Mouse (Mus musculus): ENCODE results near the gene Fgfr2.
A peak's percentile ranks its signal among the peaks of the same experiment; 100 is the strongest.
"Not testable (repeated sequence)": the region's sequence is repeated elsewhere in the genome, so short reads cannot be mapped to it uniquely, and the experiment has no call there.

The Fgfr2 gene

GRCm38 (mm10) chr7:133121080-133121607 is 2.0 kb downstream of the Fgfr2 start:
- DNase-seq (ENCODE audit: inconsistent age in 2 of 2, low spot score in 1 of 2): peak in 1 of 2 experiments; percentile 46

- DNase-seq (ENCODE audit: inconsistent age in 2 of 2, low spot score in 1 of 2): peak in 1 of 2 experiments; percentile 59
Measured at GRCm38 (mm10) chr7:133120221-133120751, 2.9 kb downstream of the Fgfr2 start.

- peak in 1 of 2 experiments; percentile 34 for DNase-seq (ENCODE audit: inconsistent age in 2 of 2, low spot score in 1 of 2)
Measured at GRCm38 (mm10) chr7:133117815-133118214, 5.3 kb downstream of the Fgfr2 start.

GRCm38 (mm10) chr7:133116542-133116941 is 6.6 kb downstream of the Fgfr2 start:
- peak in 1 of 2 experiments; percentile 36 for DNase-seq (ENCODE audit: inconsistent age in 2 of 2, low spot score in 1 of 2)

GRCm38 (mm10) chr7:133115886-133116285 is 7.3 kb downstream of the Fgfr2 start:
- DNase-seq (ENCODE audit: inconsistent age in 2 of 2, low spot score in 1 of 2): peak; percentile 30 to 73

DNA sequence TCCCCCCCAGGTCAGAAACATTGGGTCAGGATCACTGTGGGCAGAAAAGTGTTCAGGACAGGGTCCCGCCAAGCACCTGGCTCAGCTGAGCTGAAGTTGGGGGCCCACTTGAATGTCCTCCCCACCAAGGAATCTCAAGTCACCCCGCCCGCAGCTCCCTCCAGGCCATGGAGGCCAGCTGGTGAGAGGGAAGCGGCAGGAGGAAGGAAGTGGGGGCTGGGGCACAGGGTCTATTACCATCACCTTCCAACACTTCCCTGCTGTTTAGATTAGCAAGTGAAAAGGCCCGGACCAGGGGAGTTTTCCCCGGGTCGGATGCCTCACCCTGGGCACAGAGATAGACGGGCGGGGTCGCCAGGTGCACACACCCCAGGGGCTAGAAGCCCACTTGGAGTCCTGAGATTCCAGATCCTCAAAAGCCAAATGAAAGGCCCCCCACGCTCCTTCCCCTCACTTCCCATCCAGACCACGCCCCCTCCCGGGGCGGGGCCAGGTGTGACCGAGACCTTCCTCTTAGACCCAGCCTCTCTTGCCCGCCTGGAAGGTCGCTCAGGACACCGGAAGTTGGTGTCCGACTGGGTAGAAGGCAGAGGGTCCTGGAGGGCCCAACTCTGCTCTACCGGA is 8.2 kb downstream of the Fgfr2 start:
- DNase-seq (ENCODE audit: inconsistent age in 2 of 2, low spot score in 1 of 2): peak; percentile 33 to 56

DNA sequence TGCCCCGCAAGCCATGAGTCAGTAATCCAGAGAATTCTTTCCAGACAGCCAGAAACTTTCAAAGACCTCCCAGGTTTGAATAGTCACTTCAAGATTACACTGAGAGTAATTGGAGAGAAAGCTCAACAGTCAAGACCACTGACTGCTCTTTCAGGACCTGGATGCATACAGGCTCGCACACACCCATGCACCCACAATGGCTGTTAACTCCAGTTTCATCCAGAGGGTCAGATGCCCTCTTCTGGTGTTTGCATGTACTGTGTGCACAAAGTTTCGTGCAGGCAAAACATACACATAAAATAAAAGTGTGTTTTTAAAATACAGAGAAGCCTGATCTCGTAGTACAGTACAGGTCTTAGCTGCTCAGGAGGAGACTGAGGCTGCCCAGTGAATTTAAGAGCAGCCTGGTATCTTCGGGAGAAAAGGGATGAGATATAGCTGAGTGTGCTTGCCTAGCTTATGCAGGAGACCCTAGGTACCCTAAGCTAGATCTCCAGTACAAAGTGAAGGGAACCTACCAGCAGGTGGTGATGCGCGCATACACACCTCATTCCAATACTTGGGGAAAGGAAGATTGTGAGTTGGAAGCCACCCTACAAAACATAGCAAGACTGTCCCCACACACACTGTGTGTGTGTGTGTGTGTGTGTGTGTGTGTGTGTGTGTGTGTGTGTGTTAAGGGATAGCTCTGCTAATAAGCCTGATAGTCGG is 9.8 kb downstream of the Fgfr2 start:
- peak in 1 of 2 experiments; percentile 28 for DNase-seq (ENCODE audit: inconsistent age in 2 of 2, low spot score in 1 of 2)

DNA sequence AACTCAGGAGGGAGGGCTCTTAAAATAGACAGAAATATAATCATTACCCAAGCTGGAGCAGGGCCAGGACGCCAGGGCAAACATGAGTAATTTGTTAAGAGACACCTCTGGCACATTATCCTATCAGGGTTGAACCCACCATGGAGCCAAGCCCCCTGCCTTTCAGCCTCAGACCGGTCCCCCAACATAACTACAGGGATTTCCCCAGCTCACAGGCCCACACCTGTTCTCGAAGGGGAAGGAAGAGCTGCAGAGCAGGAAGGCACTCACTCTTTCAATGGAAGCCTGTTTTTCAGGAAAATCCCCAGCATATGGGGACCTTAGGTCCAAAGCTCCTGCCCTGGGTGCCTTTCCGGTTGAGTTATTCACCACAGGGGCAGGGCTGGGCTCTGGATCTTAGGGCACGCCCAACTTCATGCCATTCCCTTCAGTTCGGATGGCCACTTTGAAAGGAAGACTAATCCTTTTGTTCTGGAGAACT is 10.8 kb downstream of the Fgfr2 start:
- DNase-seq (ENCODE audit: inconsistent age in 2 of 2, low spot score in 1 of 2): no peak

DNA sequence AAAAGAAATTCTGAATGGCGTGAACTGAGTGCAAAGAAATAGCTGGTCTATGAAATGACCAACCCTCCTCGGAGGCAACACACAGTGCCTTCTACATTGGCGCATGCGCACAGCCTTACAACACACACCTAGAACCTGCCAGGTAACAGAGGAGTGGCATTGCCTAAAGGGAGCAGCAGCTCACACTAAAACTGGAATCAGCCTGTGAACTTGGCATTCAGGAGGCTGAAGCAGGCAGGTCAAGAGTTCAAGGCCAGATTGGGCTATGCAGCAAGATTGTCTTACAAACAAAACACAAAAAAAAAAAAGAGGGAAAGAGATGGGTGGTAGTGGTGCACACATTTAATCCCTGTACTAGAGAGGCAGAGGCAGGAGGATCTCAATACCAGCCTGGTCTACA is 13.7 kb downstream of the Fgfr2 start:
- DNase-seq (ENCODE audit: inconsistent age in 2 of 2, low spot score in 1 of 2): peak in 1 of 2 experiments; percentile 62

DNA sequence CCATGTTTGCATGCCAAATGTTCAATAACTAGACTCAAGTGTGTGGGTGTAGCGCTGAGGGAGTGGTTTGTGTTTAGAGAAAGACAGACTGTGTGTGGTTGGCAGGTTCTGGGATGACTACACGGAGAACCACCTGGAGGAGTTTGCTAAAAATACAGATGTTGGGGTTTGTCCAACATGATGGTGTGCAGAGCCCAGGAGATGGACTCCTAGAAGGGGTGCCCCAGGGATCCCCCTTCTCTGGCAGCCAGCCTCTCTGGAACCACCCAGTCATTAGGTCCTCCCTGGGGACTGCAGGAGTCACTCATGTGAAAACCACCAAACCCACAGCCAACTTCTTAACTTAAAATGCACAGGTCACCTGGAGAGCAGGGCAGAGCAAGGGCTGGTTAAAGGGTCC is 14.5 kb downstream of the Fgfr2 start:
- DNase-seq (ENCODE audit: inconsistent age in 2 of 2, low spot score in 1 of 2): no peak

- DNase-seq (ENCODE audit: inconsistent age in 2 of 2, low spot score in 1 of 2): no peak
Measured at GRCm38 (mm10) chr7:133102578-133102977, 20.6 kb downstream of the Fgfr2 start.

DNA sequence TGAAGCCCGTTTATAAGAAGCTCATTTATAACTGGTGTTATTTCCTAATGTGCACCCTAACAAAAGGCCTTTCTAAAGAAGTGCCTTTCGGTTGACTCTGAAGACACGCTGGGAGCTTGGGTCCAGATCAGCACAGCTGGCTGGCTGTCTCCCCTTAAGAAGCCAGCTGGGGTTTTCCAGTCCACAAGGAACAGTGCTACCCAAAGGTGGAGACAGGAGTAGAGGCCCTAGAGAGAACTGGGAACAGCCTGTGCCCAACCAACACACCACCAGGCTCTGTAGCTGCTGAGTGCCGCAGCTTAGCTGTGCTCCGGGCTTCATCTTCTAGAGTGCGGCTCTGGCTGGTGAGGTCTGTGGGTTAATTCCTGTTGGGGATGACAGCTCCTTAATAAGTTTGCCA is 22.1 kb downstream of the Fgfr2 start:
- DNase-seq (ENCODE audit: inconsistent age in 2 of 2, low spot score in 1 of 2): no peak

DNA sequence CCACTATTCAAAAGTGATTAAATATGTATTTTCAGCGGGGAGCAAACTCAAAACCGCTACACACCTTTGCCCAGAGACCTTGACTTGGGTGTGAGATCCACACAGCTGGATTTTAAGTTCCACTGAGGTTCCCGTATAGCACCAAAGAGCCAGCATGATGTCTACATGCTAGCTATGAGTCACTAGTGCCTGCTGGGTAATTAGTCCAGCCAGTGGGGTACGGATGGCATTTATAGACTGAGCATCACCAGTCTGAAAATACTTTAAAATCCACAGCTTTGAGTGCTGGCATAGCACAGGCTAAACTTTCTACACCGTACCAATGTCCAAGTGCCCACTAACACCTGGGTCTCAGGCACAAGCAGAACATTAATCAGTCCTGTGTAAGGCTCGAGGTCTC is 23.0 kb downstream of the Fgfr2 start:
- no peak for DNase-seq (ENCODE audit: inconsistent age in 2 of 2, low spot score in 1 of 2)

- no peak for DNase-seq (ENCODE audit: inconsistent age in 2 of 2, low spot score in 1 of 2)
Measured at GRCm38 (mm10) chr7:133099266-133099665, 23.9 kb downstream of the Fgfr2 start.

GRCm38 (mm10) chr7:133098118-133098793 is 24.9 kb downstream of the Fgfr2 start:
- DNase-seq (ENCODE audit: inconsistent age in 2 of 2, low spot score in 1 of 2): no peak

DNA sequence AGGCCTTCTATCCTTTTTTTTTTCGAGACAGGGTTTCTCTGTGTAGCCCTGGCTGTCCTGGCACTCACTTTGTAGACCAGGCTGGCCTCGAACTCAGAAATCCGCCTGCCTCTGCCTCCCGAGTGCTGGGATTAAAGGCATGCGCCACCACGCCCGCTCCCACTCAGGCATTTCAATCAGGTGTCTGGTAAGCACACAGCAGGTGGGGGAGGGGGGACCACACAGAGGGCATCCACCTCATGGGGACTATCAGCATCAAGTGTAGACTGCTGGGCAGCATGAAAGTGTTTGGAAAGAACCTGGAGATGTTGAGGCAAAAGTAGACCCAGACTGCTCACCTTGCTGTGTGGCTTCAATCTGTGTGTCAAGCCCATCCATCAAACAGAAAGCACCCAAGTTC is 27.5 kb downstream of the Fgfr2 start:
- DNase-seq (ENCODE audit: inconsistent age in 2 of 2, low spot score in 1 of 2): not testable (repeated sequence)

DNA sequence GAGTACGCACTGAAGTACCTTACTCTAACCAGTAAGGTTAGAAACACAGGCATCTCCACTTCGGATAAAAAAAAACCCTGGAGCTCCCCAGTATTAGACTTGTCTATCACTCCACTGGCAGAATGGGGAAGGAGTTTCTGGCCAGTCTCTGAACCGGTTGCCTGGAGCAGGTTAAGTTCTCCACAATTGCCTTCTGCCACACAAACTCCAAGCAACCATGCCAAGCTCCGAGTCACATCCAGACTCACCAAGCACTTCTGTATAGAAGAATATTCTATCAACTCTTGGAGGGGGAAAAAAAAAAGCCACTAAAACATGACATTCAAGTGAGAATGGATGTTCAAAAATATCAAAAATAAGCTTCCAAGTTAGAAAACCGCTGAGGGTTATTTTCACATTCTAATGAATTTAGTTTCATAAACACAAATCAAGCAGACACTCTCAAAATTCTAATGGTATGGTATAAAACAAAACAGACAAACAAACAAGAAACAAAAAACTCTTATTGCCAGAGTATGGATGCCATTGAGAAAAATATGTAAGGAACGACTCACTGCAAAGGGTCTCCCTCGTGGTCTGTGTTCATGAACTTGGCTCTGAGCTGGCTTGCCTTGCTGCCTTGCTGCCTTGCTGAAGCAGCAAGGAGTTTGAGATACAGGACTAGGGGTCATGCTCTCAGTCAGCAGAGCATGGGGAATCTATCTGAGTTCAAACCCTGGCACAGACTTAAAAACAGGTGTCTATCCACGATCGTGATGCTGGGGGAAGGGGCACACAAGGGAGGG is 28.2 kb downstream of the Fgfr2 start:
- DNase-seq (ENCODE audit: inconsistent age in 2 of 2, low spot score in 1 of 2): no peak

GRCm38 (mm10) chr7:133094161-133094560 is 29.0 kb downstream of the Fgfr2 start:
- DNase-seq (ENCODE audit: inconsistent age in 2 of 2, low spot score in 1 of 2): no peak

GRCm38 (mm10) chr7:133093731-133094130 is 29.4 kb downstream of the Fgfr2 start:
- no peak for DNase-seq (ENCODE audit: inconsistent age in 2 of 2, low spot score in 1 of 2)

DNA sequence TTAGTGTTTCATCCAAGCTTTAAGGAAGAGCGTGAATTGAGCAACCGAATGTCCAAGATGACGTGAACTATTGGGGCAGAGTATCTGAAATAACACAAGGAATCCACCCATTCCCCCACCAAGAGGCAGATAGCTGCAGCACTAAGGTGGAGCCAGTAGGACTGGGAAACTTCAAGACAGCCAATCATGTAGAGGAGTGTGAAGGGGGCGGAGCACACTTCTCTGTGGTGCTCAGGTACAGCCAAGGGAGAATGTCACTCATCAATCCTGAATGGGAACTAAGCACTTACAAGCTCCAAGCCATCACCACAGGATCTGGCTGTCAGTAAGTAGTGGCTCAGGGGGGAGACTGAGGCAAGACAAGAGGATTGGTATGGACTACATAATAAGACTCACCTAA is 32.5 kb downstream of the Fgfr2 start:
- DNase-seq (ENCODE audit: inconsistent age in 2 of 2, low spot score in 1 of 2): no peak
